Comparison of ENCODE assay signal across 25 mouse cellular contexts in the genomic region with DNA sequence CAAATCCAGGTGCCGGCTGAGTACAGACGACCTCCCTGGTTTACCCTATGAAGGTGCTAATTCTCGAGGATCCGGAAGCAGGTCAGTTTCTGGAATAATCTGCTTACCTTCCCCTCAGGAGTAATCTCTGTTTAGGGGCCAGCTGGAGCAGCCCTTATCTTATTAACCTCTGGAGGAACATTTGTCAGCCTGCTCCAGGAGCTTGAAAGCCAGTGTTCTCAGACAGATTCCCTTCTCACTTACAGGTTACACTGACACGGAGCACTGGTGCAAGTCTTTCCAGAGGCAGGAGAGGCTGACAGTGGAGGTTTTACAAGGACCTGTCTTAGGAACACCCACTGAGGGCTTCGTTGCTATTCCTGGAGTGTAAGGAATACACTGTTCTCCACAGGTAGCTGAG. TPM values are rescaled to one million over a fixed set of nuclear protein-coding genes. Genes with fewer than 3 reads are reported as not detected.
DNase-seq lines count a peak whose midpoint lies in the region; ATAC-seq lines count a peak whose summit lies in the region.
"Had no signal": no experiment of that assay in that cellular context is flagged by ENCODE, and none has a peak within 500 bp of the region (broad histone marks: within the 10 kb centered on the region; RNA-seq: fewer than 3 reads in every experiment).

Gene Impg1, minus strand, starts transcription at position 101 of the 400 bp plus-strand sequence.

- intact Hi-C loops in left cerebral cortex, postnatal 14 days (cut with DNase I): no loop called here

- ATAC-seq in frontal cortex, adult (ENCODE audit: low TSS enrichment): peak; percentile 34; the same call in 1 of the 2 replicates
- ATAC-seq: activated CD4-positive, CD25-positive, alpha-beta regulatory T cell, adult 4 months; CD4-positive, CD25-positive, alpha-beta regulatory T cell, adult 4 months; forebrain, embryonic 13.5 days; forebrain, embryonic 15.5 days; Patski had no signal

- DNase-seq in frontal cortex, adult 2 months (ENCODE audit: extremely low spot score in 1 of 2, low spot score in 1 of 2): no peak
- DNase-seq in retina, adult 2 months (ENCODE audit: low read depth, low spot score): peak; percentile 71
- no peak for DNase-seq in retina, embryonic 14.5 days (ENCODE audit: low spot score)
- peak; percentile 45 for DNase-seq in retina, postnatal 1 day
- DNase-seq in left cerebral cortex, postnatal 14 days (ENCODE audit: low spot score in 2 of 2): no peak
- DNase-seq: adrenal gland, adult 8-10 months; adrenal gland, postnatal 14 days; adrenal gland, postnatal 36 days; B cell, adult 2 months; cerebellum, adult 11-12 months; cerebellum, adult 2 months; cerebellum, adult 9-10 months; cerebellum, postnatal 10 days; cerebellum, postnatal 25 days had no signal

RNA-seq across cellular contexts. Expression of gene Impg1, which starts in this region (rescaled TPM):
- polyA plus RNA-seq in frontal cortex, adult 2 months (2012; rRNA removed): 0.06 TPM in 2 replicates
- total RNA-seq in left cerebral cortex, postnatal 14 days (2021): not detected
- total RNA-seq: adrenal gland, adult 18-20 months; adrenal gland, adult 8-10 months; adrenal gland, postnatal 14 days; adrenal gland, postnatal 36 days; G1E had no signal
- polyA plus RNA-seq: embryonic facial prominence, embryonic 10.5 days; embryonic facial prominence, embryonic 12.5 days; forebrain, embryonic 11.5 days; forebrain, embryonic 13.5 days; forebrain, embryonic 15.5 days; G1E; Patski had no signal

Comparison
In these comparisons a context has a peak if more than half of its experiments do, and no peak if none do; other contexts are left out.
1. DNase-seq: peak in retina, adult 2 months (single experiment) and retina, postnatal 1 day (single experiment); none in frontal cortex, adult 2 months (0 of 2), retina, embryonic 14.5 days (single experiment) and left cerebral cortex, postnatal 14 days (0 of 2).